Mouse (Mus musculus) G1E (cell line): Measurements from ENCODE around the gene Krtap28-10. TPM values are rescaled to one million over a fixed set of nuclear protein-coding genes. Genes with fewer than 3 reads are reported as not detected.

ENCODE experiments used
- ATAC-seq: 2 replicates; pipeline ENCODE4 v1.8.0; 2016; ENCODE audit warnings: mild to moderate bottlenecking; ENCODE audit not compliant: insufficient number of reproducible peaks, poor library complexity, low FRiP score, severe bottlenecking; ENCODE audit errors: extremely low read depth
- DNase-seq: peaks from one replicate; pipeline ENCODE4 v3.0.0; 2012; ENCODE audit warnings: low spot score
- H3K27me3 ChIP-seq: 2 replicates; pipeline ENCODE4 v1.6.1; 2012; ENCODE audit warnings: mild to moderate bottlenecking, low read length, inconsistent platforms; ENCODE audit not compliant: insufficient read depth
- H3K36me3 ChIP-seq: replicated peaks from 2 replicates; pipeline ENCODE3; 2012; ENCODE audit warnings: mild to moderate bottlenecking, inconsistent platforms
- H3K4me1 ChIP-seq: 2 replicates; pipeline ENCODE4 v1.6.1; 2012; ENCODE audit warnings: low read depth, low read length, inconsistent platforms, mixed read lengths; ENCODE audit not compliant: insufficient read depth
- H3K4me3 ChIP-seq: 2 replicates; pipeline ENCODE4 v1.5.1; 2012; ENCODE audit warnings: low read depth, mild to moderate bottlenecking, inconsistent platforms, low read length, moderate library complexity, mixed read lengths
- H3K9me3 ChIP-seq: replicated peaks from 2 replicates; pipeline ENCODE4 v1.6.1; 2012; ENCODE audit warnings: inconsistent platforms
- CTCF ChIP-seq: IDR thresholded peaks from 2 replicates; pipeline ENCODE4 v1.5.1; 2012; ENCODE audit warnings: low read depth, low read length, inconsistent platforms, mixed read lengths
- GATA1 ChIP-seq: IDR thresholded peaks from 2 replicates; pipeline ENCODE4 v1.6.1; 2012; ENCODE audit warnings: borderline replicate concordance, low read length, inconsistent platforms, mixed read lengths
- GATA2 ChIP-seq: IDR thresholded peaks from 2 replicates; pipeline ENCODE4 v1.6.1; 2012; ENCODE audit warnings: low read depth, low read length, inconsistent platforms, borderline replicate concordance
- POLR2AphosphoS5 ChIP-seq: IDR thresholded peaks from 2 replicates; pipeline ENCODE4 v1.6.1; 2012; ENCODE audit warnings: low read depth, low read length, inconsistent platforms; ENCODE audit not compliant: insufficient replicate concordance
- TAL1 ChIP-seq: conservative IDR thresholded peaks from 2 replicates; pipeline ENCODE4 v1.6.1; 2012; ENCODE audit warnings: low read depth, low read length, inconsistent platforms, mixed read lengths
- polyA plus RNA-seq: library from polyadenylated mRNA; stranded (reverse); fragments of >175 nt; gene quantifications from 2 replicates; pipeline ENCODE4 v1.2.3, GENCODE M21; 2012
- total RNA-seq, 2 experiments: library from RNA; stranded (forward) in 1 of 2; stranded (reverse) in 1 of 2; fragments of 200-1000 nt in 1 of 2; fragments of >200 nt in 1 of 2; fragmentation: Nextera tagmentation in 1 of 2; gene quantifications; 2 replicates each; pipeline ENCODE4 v1.2.3; 2014 to 2017

Krtap28-10 gene
- total and polyA plus RNA-seq, 3 experiments: not detected

GRCm38 (mm10) chr1:82993947-82994346 lies 48.3 kb downstream of the Krtap28-10 start:
- Histone ChIP-seq H3K4me1 (no peaks in the 10 kb centered on the region), H3K4me3 (no peak overlapping the region), H3K36me3 (no peaks in the 10 kb centered on the region), H3K27me3 (peaks cover 15% of the 10 kb centered on the region), H3K9me3 (no peaks in the 10 kb centered on the region)
- ATAC-seq: no peak
- no peak for DNase-seq
- no peak for TF ChIP-seq GATA2
- no peak for TF ChIP-seq CTCF
- TF ChIP-seq POLR2AphosphoS5: no peak

DNA sequence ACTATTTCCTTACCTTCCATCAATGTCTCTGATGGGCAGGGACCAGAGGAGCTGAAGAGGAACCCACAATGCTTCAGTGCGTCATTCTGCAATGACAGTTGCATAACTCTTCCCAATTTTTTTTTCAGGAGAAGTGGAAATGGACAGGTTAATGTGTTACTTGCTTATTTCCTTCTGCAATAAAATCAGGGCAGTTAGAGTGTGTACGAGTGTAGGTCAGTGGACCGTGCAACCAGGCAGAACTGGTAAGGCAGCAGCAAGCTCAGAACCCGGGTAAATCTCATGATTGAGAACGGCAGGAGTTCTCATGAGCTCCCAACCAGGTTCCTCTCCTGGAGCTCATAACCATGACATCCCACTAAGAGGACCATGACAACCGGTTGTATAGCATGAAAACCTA lies 50.2 kb downstream of the Krtap28-10 start:
- DNase-seq: no peak
- H3K36me3 ChIP-seq: no peaks in the 10 kb centered on the region
- peaks cover 1% of the 10 kb centered on the region; the same call in 1 of the 2 replicates for H3K4me1 ChIP-seq
- H3K9me3 ChIP-seq: no peaks in the 10 kb centered on the region
- H3K4me3 ChIP-seq: no peak overlapping the region
- TF ChIP-seq GATA1 (no peak), POLR2AphosphoS5 (no peak), GATA2 (no peak), CTCF (no peak), TAL1 (no peak)
- ATAC-seq: no peak
- peaks cover 15% of the 10 kb centered on the region for H3K27me3 ChIP-seq

DNA sequence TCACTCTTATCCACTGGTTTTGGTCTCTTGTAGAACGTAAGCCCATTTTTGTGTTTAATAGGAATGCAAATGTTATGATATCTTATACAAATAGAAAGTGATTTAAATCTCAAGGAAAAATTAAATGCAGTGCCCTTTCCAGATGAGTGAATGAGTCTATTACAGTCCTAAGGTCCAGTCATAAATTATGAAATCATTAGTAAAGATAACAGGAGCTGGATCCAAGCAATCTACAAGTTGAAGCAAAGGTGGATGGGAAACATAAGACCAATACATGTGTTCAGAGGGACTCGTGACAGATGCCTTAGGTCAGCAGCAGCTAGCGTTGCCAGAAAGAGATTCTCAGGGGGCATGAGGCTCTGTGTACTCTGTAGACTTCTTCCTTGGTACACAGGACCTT lies 50.7 kb downstream of the Krtap28-10 start:
- ATAC-seq: no peak
- TF ChIP-seq TAL1 (no peak), GATA2 (no peak), GATA1 (no peak), CTCF (no peak), POLR2AphosphoS5 (no peak)
- DNase-seq: no peak
- H3K9me3 ChIP-seq: no peaks in the 10 kb centered on the region
- peaks cover 15% of the 10 kb centered on the region for H3K27me3 ChIP-seq
- H3K36me3 ChIP-seq: no peaks in the 10 kb centered on the region
- peaks cover 1% of the 10 kb centered on the region; the same call in 1 of the 2 replicates for H3K4me1 ChIP-seq
- H3K4me3 ChIP-seq: no peak overlapping the region

Other genes with a start within 250 kb of the Krtap28-10 start
- gene Agfg1, start 203.0 kb downstream of the Krtap28-10 start, total RNA-seq (2014; fragmentation: Nextera tagmentation): 303 and 306 TPM in 2 replicates
- 121 and 135 TPM in 2 replicates for gene Agfg1, start 203.0 kb downstream of the Krtap28-10 start, total RNA-seq (2017)
- gene Agfg1, start 203.0 kb downstream of the Krtap28-10 start, polyA plus RNA-seq: 30.4 and 32.1 TPM in 2 replicates
- gene A030005L19Rik, start 129.2 kb downstream of the Krtap28-10 start, total RNA-seq (2014; fragmentation: Nextera tagmentation): 1.9 and 2.3 TPM in 2 replicates
- gene A030005L19Rik, start 129.2 kb downstream of the Krtap28-10 start, total RNA-seq (2017): 0.22 and 0.46 TPM in 2 replicates
- gene A030005L19Rik, start 129.2 kb downstream of the Krtap28-10 start, polyA plus RNA-seq: 0.07 and 0.24 TPM in 2 replicates
- gene A030014E15Rik, start 117.6 kb downstream of the Krtap28-10 start, total RNA-seq (2014; fragmentation: Nextera tagmentation): 1.1 TPM in 1 of 2 replicates, not detected in the other
- gene A030014E15Rik, start 117.6 kb downstream of the Krtap28-10 start, total RNA-seq (2017): 0.17 and 0.38 TPM in 2 replicates
- gene A030014E15Rik, start 117.6 kb downstream of the Krtap28-10 start, polyA plus RNA-seq: not detected in 2 replicates
- not detected in 2 replicates for gene Gm6217, start 111.1 kb downstream of the Krtap28-10 start, total RNA-seq (2014; fragmentation: Nextera tagmentation)
- 0.33 TPM in 1 of 2 replicates, not detected in the other for gene Gm6217, start 111.1 kb downstream of the Krtap28-10 start, total RNA-seq (2017)
- gene Gm6217, start 111.1 kb downstream of the Krtap28-10 start, polyA plus RNA-seq: not detected in 2 replicates
- gene A030003K21Rik, start 99.1 kb downstream of the Krtap28-10 start, total RNA-seq (2014; fragmentation: Nextera tagmentation): not detected in 2 replicates
- not detected in 2 replicates for gene A030003K21Rik, start 99.1 kb downstream of the Krtap28-10 start, total RNA-seq (2017)
- not detected in 2 replicates for gene A030003K21Rik, start 99.1 kb downstream of the Krtap28-10 start, polyA plus RNA-seq
- gene Gm7544, start 86.5 kb downstream of the Krtap28-10 start, total RNA-seq (2014; fragmentation: Nextera tagmentation): not detected in 2 replicates
- gene Gm7544, start 86.5 kb downstream of the Krtap28-10 start, total RNA-seq (2017): 0.29 TPM in 1 of 2 replicates, not detected in the other
- gene Gm7544, start 86.5 kb downstream of the Krtap28-10 start, polyA plus RNA-seq: not detected in 2 replicates
- gene Gm47955, start 82.2 kb downstream of the Krtap28-10 start, total RNA-seq (2014; fragmentation: Nextera tagmentation): not detected in 2 replicates
- gene Gm47955, start 82.2 kb downstream of the Krtap28-10 start, total RNA-seq (2017): 0.27 TPM in 1 of 2 replicates, not detected in the other
- gene Gm47955, start 82.2 kb downstream of the Krtap28-10 start, polyA plus RNA-seq: not detected in 2 replicates
- not detected in 2 replicates for gene Gm47959, start 41.9 kb downstream of the Krtap28-10 start, total RNA-seq (2014; fragmentation: Nextera tagmentation)
- gene Gm47959, start 41.9 kb downstream of the Krtap28-10 start, total RNA-seq (2017): not detected in 2 replicates
- gene Gm47959, start 41.9 kb downstream of the Krtap28-10 start, polyA plus RNA-seq: not detected in 2 replicates
- not detected in 2 replicates for gene Slc19a3, start 4.0 kb downstream of the Krtap28-10 start, total RNA-seq (2014; fragmentation: Nextera tagmentation)
- gene Slc19a3, start 4.0 kb downstream of the Krtap28-10 start, total RNA-seq (2017): 0.06 and 0.33 TPM in 2 replicates
- not detected in 2 replicates for gene Slc19a3, start 4.0 kb downstream of the Krtap28-10 start, polyA plus RNA-seq
- not detected in 2 replicates for gene Gm47969, start 2.5 kb upstream of the Krtap28-10 start, total RNA-seq (2014; fragmentation: Nextera tagmentation)
- 0.16 TPM in 1 of 2 replicates, not detected in the other for gene Gm47969, start 2.5 kb upstream of the Krtap28-10 start, total RNA-seq (2017)
- gene Gm47969, start 2.5 kb upstream of the Krtap28-10 start, polyA plus RNA-seq: not detected in 2 replicates
- gene A030005K14Rik, start 16.9 kb upstream of the Krtap28-10 start, total RNA-seq (2014; fragmentation: Nextera tagmentation): not detected in 2 replicates
- not detected in 2 replicates for gene A030005K14Rik, start 16.9 kb upstream of the Krtap28-10 start, total RNA-seq (2017)
- not detected in 2 replicates for gene A030005K14Rik, start 16.9 kb upstream of the Krtap28-10 start, polyA plus RNA-seq
- gene Krtap28-13, start 18.4 kb upstream of the Krtap28-10 start, total RNA-seq (2014; fragmentation: Nextera tagmentation): not detected in 2 replicates
- 0.33 TPM in 1 of 2 replicates, not detected in the other for gene Krtap28-13, start 18.4 kb upstream of the Krtap28-10 start, total RNA-seq (2017)
- gene Krtap28-13, start 18.4 kb upstream of the Krtap28-10 start, polyA plus RNA-seq: not detected in 2 replicates
- not detected in 2 replicates for gene Ccl20, start 74.3 kb upstream of the Krtap28-10 start, total RNA-seq (2014; fragmentation: Nextera tagmentation)
- gene Ccl20, start 74.3 kb upstream of the Krtap28-10 start, total RNA-seq (2017): 0.12 and 0.66 TPM in 2 replicates
- not detected in 2 replicates for gene Ccl20, start 74.3 kb upstream of the Krtap28-10 start, polyA plus RNA-seq
- gene Daw1, start 117.3 kb upstream of the Krtap28-10 start, total RNA-seq (2014; fragmentation: Nextera tagmentation): not detected in 2 replicates
- not detected in 2 replicates for gene Daw1, start 117.3 kb upstream of the Krtap28-10 start, total RNA-seq (2017)
- gene Daw1, start 117.3 kb upstream of the Krtap28-10 start, polyA plus RNA-seq: not detected in 2 replicates